Comparison of ENCODE assay signal across 17 mouse cellular contexts in genomic region chr6:12809601-12810000, GRCm38 (mm10).
A peak's percentile ranks its signal among the peaks of the same experiment; 100 is the strongest.
DNase-seq lines count a peak whose midpoint lies in the region; ATAC-seq lines count a peak whose summit lies in the region.
"Had no signal": no experiment of that assay in that cellular context is flagged by ENCODE, and none has a peak within 500 bp of the region (broad histone marks: within the 10 kb centered on the region; RNA-seq: fewer than 3 reads in every experiment).

No protein-coding gene starts in this region.

- no peak overlapping the region for H3K4me2 ChIP-seq in midbrain, embryonic 11.5 days
- H3K4me2 ChIP-seq in midbrain, embryonic 16.5 days (ENCODE audit: low read length): no peak overlapping the region
- no peak overlapping the region for H3K4me2 ChIP-seq in hindbrain, embryonic 13.5 days
- H3K4me2 ChIP-seq in neural tube, embryonic 13.5 days: no peak overlapping the region
- H3K4me2 ChIP-seq: embryonic facial prominence, embryonic 15.5 days; heart, embryonic 12.5 days had no signal

- no peak for DNase-seq in midbrain, embryonic 11.5 days (ENCODE audit: low spot score, missing footprints)
- DNase-seq in embryo, embryonic 11 days: peak; percentile 17
- DNase-seq in layer of hippocampus, adult 8-10 months (ENCODE audit: low spot score in 2 of 2): no peak
- DNase-seq in adrenal gland, adult 2 months: no peak
- DNase-seq: cerebellum, adult 11-12 months; gastrocnemius, postnatal 36 days; heart, postnatal 36 days; kidney, adult 11 months; kidney, postnatal 14 days; lung, adult 2 months; lung, postnatal 4 days had no signal

- no peak overlapping the region for H3K27ac ChIP-seq in midbrain, embryonic 11.5 days (ENCODE audit: low read depth, low read length)
- H3K27ac ChIP-seq in midbrain, embryonic 16.5 days (ENCODE audit: low read length): no peak overlapping the region
- peak overlapping the region; percentile 44; the same call in 1 of the 2 replicates for H3K27ac ChIP-seq in hindbrain, embryonic 13.5 days
- peak overlapping the region; percentile 42; the same call in 1 of the 2 replicates for H3K27ac ChIP-seq in neural tube, embryonic 13.5 days (replicated peaks)
- H3K27ac ChIP-seq: embryonic facial prominence, embryonic 15.5 days had no signal

- no peaks in the 10 kb centered on the region for H3K27me3 ChIP-seq in midbrain, embryonic 11.5 days (ENCODE audit: control insufficient read depth, insufficient read depth, low read length)
- H3K27me3 ChIP-seq in midbrain, embryonic 16.5 days (ENCODE audit: control insufficient read depth, insufficient read depth, low read depth, low read length): no peaks in the 10 kb centered on the region
- H3K27me3 ChIP-seq in hindbrain, embryonic 13.5 days: no peaks in the 10 kb centered on the region
- no peaks in the 10 kb centered on the region for H3K27me3 ChIP-seq in neural tube, embryonic 13.5 days
- H3K27me3 ChIP-seq: embryonic facial prominence, embryonic 15.5 days; heart, embryonic 12.5 days had no signal

- H3K4me1 ChIP-seq in midbrain, embryonic 11.5 days (ENCODE audit: control insufficient read depth, insufficient read depth, low read length): no peaks in the 10 kb centered on the region
- H3K4me1 ChIP-seq in midbrain, embryonic 16.5 days (ENCODE audit: control insufficient read depth, insufficient read depth, low read length): no peaks in the 10 kb centered on the region
- H3K4me1 ChIP-seq in hindbrain, embryonic 13.5 days (replicated peaks): peaks cover 3% of the 10 kb centered on the region; the same call in 1 of the 2 replicates
- peaks cover 3% of the 10 kb centered on the region; the same call in 1 of the 2 replicates for H3K4me1 ChIP-seq in neural tube, embryonic 13.5 days (replicated peaks)
- H3K4me1 ChIP-seq: embryonic facial prominence, embryonic 15.5 days; heart, embryonic 12.5 days had no signal

- no peak overlapping the region for H3K9ac ChIP-seq in midbrain, embryonic 11.5 days (ENCODE audit: low read length)
- no peak overlapping the region for H3K9ac ChIP-seq in midbrain, embryonic 16.5 days (ENCODE audit: low read depth, low read length)
- no peak overlapping the region for H3K9ac ChIP-seq in hindbrain, embryonic 13.5 days
- H3K9ac ChIP-seq in neural tube, embryonic 13.5 days: no peak overlapping the region
- H3K9ac ChIP-seq: embryonic facial prominence, embryonic 15.5 days; heart, embryonic 12.5 days had no signal

- ATAC-seq in midbrain, embryonic 11.5 days (ENCODE audit: low FRiP score): peak; percentile 42; the same call in 1 of the 2 replicates
- no peak; the same call in 1 of the 2 replicates for ATAC-seq in midbrain, embryonic 16.5 days
- peak; percentile 78 for ATAC-seq in hindbrain, embryonic 13.5 days (ENCODE audit: low FRiP score)
- ATAC-seq in neural tube, embryonic 13.5 days (ENCODE audit: low read depth): peak; percentile 59; the same call in 1 of the 2 replicates

- 91% methylated on average over 5 of the region's 5 CpGs for WGBS in midbrain, embryonic 11.5 days
- 62% methylated on average over 5 of the region's 5 CpGs for WGBS in midbrain, embryonic 16.5 days
- 36% methylated on average over 5 of the region's 5 CpGs for WGBS in hindbrain, embryonic 13.5 days
- 42% methylated on average over 5 of the region's 5 CpGs for WGBS in neural tube, embryonic 13.5 days

- no peaks in the 10 kb centered on the region for H3K36me3 ChIP-seq in midbrain, embryonic 11.5 days (ENCODE audit: control insufficient read depth, insufficient read depth, low read length)
- H3K36me3 ChIP-seq in midbrain, embryonic 16.5 days (ENCODE audit: control insufficient read depth, insufficient read depth, low read length): no peaks in the 10 kb centered on the region
- no peaks in the 10 kb centered on the region for H3K36me3 ChIP-seq in hindbrain, embryonic 13.5 days
- H3K36me3 ChIP-seq in neural tube, embryonic 13.5 days: no peaks in the 10 kb centered on the region
- H3K36me3 ChIP-seq: embryonic facial prominence, embryonic 15.5 days; heart, embryonic 12.5 days had no signal

- H3K9me3 ChIP-seq in midbrain, embryonic 11.5 days (ENCODE audit: control insufficient read depth, low read length): no peaks in the 10 kb centered on the region
- H3K9me3 ChIP-seq in midbrain, embryonic 16.5 days (replicated peaks; ENCODE audit: control insufficient read depth, low read length, poor library complexity, severe bottlenecking): no peaks in the 10 kb centered on the region
- H3K9me3 ChIP-seq in hindbrain, embryonic 13.5 days: no peaks in the 10 kb centered on the region
- H3K9me3 ChIP-seq in neural tube, embryonic 13.5 days: no peaks in the 10 kb centered on the region
- H3K9me3 ChIP-seq: embryonic facial prominence, embryonic 15.5 days; heart, embryonic 12.5 days had no signal

- no peak overlapping the region for H3K4me3 ChIP-seq in midbrain, embryonic 11.5 days (ENCODE audit: low read depth, low read length)
- no peak overlapping the region for H3K4me3 ChIP-seq in midbrain, embryonic 16.5 days (ENCODE audit: low read depth, low read length)
- no peak overlapping the region for H3K4me3 ChIP-seq in hindbrain, embryonic 13.5 days
- H3K4me3 ChIP-seq in neural tube, embryonic 13.5 days: no peak overlapping the region
- H3K4me3 ChIP-seq: embryonic facial prominence, embryonic 15.5 days; heart, embryonic 12.5 days; myocyte had no signal

Comparison
In these comparisons a context has a peak if more than half of its experiments do, and no peak if none do; other contexts are left out.
1. H3K27ac ChIP-seq: peak in hindbrain, embryonic 13.5 days (single experiment) and neural tube, embryonic 13.5 days (single experiment); none in midbrain, embryonic 11.5 days (single experiment) and midbrain, embryonic 16.5 days (single experiment).